Mouse (Mus musculus) megakaryocyte, adult 5-6 weeks (primary cell): Measurements from ENCODE around the gene Ackr4. TPM values are rescaled to one million over a fixed set of nuclear protein-coding genes. Genes with fewer than 3 reads are reported as not detected.
A peak's percentile ranks its signal among the peaks of the same experiment; 100 is the strongest.

ENCODE experiments used
- ATAC-seq: 2 replicates; pipeline ENCODE4 v1.8.0; 2016; ENCODE audit warnings: mild to moderate bottlenecking, inconsistent platforms; ENCODE audit not compliant: poor library complexity, severe bottlenecking
- total RNA-seq, 2 experiments: library from RNA; stranded (forward) in 1 of 2; stranded (reverse) in 1 of 2; fragments of 153-499, 151-499 nt in 1 of 2; fragments of 221-1000, 200-1000 nt in 1 of 2; gene quantifications; 2 replicates each; pipeline versions ENCODE4 v1.2.3 to v1.2.4; 2015 to 2017

The Ackr4 gene
- total RNA-seq, 2 experiments from 2014 or later = 0.11 TPM; not detected in 1

GRCm38 (mm10) chr9:104051028-104051427 is 75.7 kb downstream of the Ackr4 start:
- ATAC-seq = no peak

DNA sequence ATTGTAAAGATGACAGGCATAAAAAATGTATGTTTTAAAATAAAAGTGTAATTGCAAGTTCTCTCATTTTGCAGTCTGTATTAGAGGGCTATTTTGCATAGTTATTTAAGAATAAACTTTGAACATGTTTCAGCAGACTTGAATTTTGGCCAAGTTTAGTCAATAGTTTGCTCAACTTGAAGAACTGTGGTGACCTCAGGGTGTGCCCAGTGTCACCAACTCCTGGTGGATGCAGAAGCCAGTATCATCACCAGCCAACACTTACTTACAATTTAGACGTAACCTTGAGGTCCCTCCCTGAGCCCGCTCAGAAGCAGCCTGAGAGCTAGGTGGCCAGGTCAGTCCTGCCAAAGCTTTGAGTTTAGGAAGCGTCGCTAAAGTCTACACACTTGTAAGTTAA is 83.1 kb downstream of the Ackr4 start:
- ATAC-seq = no peak

- no peak for ATAC-seq
Measured at GRCm38 (mm10) chr9:104040362-104040761, 86.4 kb downstream of the Ackr4 start, which contains the start of gene Gm28305. TSS of gene Gm28305 (plus strand) at chr9:104040662.

DNA sequence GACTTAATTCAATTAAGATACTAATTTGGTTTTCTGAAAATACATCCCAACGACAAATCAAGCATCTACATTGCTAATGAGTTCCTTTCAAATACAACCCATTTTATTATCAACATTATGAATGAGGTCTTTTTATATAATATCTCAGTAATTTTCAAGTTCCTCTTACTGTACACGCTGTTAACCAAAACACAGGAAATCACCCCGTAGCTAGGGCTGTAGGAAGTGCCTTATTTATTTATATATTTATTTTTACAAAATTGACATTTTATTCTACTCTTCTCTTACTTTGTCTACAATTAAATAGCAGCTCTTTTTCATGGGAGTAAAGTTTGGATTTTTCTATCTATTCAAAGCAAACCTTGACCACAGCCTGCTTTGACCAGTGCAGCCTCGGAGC is 87.0 kb downstream of the Ackr4 start:
- ATAC-seq = no peak

- no peak for ATAC-seq
Measured at GRCm38 (mm10) chr9:104039031-104039695, 87.6 kb downstream of the Ackr4 start.

DNA sequence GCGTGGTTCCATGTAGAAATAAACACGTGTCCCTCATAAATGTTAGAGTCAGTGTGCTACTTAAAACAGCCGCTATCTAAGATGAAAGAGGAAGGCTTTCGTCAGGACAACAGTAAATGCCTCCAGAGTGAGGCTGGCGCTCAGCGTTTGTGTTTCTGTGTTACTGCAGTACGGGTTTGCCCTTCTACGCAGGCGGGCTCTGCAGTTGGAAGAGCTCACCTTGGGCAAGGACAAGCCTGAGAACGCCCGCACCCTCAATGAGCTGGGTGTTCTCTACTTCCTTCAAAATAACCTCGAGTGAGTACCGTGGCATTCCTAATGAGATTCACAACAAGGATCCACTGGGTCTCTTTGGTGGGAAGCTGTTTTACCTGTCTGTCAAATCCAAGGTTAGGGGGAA is 88.5 kb downstream of the Ackr4 start:
- ATAC-seq = no peak

- peak; percentile 99 for ATAC-seq
Measured at GRCm38 (mm10) chr9:104035261-104036015, 91.3 kb downstream of the Ackr4 start.

GRCm38 (mm10) chr9:104034718-104035117 is 92.0 kb downstream of the Ackr4 start:
- no peak for ATAC-seq

DNA sequence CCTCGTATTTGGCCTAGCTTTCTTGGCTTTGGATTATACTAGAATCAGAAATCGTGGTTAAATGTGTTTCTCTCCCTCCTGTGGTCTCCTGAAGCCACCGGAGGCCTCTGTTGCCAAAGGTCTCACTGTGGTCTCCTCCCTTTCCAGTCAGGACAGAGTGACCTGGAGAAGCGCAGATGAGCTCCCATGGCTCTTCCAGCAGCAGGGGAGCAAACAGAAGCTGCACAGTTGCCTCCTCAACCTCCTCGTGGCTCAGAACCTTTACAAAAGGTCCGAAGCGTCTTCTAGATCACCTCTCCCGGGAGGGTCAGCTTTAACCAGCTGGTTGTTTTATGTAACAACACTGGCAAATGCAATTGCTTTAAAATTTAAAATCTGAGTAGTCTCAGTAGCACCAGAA is 92.5 kb downstream of the Ackr4 start:
- ATAC-seq = no peak

Other genes with a start within 250 kb of the Ackr4 start
- 1.2 and 3.5 TPM in 2 replicates for gene Nphp3, start 124.4 kb downstream of the Ackr4 start, total RNA-seq (2015)
- 1.7 and 2.4 TPM in 2 replicates for gene Nphp3, start 124.4 kb downstream of the Ackr4 start, total RNA-seq (2017)
- gene Gm28305, start 86.3 kb downstream of the Ackr4 start, total RNA-seq (2015) = not detected in 2 replicates
- gene Gm28305, start 86.3 kb downstream of the Ackr4 start, total RNA-seq (2017) = not detected in 2 replicates
- gene Uba5, start 63.8 kb downstream of the Ackr4 start, total RNA-seq (2015) = 31.1 and 32.5 TPM in 2 replicates
- 28.3 and 28.9 TPM in 2 replicates for gene Uba5, start 63.8 kb downstream of the Ackr4 start, total RNA-seq (2017)
- 13.2 and 15.0 TPM in 2 replicates for gene Acad11, start 63.6 kb downstream of the Ackr4 start, total RNA-seq (2015)
- 9.4 and 13.1 TPM in 2 replicates for gene Acad11, start 63.6 kb downstream of the Ackr4 start, total RNA-seq (2017)
- 68.2 and 77.1 TPM in 2 replicates for gene Dnajc13, start 136.0 kb upstream of the Ackr4 start, total RNA-seq (2015)
- 45.7 and 50.0 TPM in 2 replicates for gene Dnajc13, start 136.0 kb upstream of the Ackr4 start, total RNA-seq (2017)
- 12.8 and 14.8 TPM in 2 replicates for gene Acpp, start 210.8 kb upstream of the Ackr4 start, total RNA-seq (2015)
- gene Acpp, start 210.8 kb upstream of the Ackr4 start, total RNA-seq (2017) = 10.9 and 17.7 TPM in 2 replicates